Mouse (Mus musculus) small intestine, adult 2 months (tissue): ENCODE measurements around the gene Slc5a1. TPM values are rescaled to one million over a fixed set of nuclear protein-coding genes. Genes with fewer than 3 reads are reported as not detected.
A peak's percentile ranks its signal among the peaks of the same experiment; 100 is the strongest.

Experiments used
- H3K27ac ChIP-seq: fragments of 200-500 bp; 2 replicates; pipeline ENCODE4 v1.5.1; 2012; ENCODE audit warnings: low read depth, low read length, control low read depth, inconsistent platforms; ENCODE audit not compliant: insufficient read depth
- H3K27me3 ChIP-seq: fragments of 200-500 bp; 2 replicates; pipeline ENCODE4 v1.6.1; 2012; ENCODE audit warnings: mild to moderate bottlenecking, moderate library complexity, low read length, inconsistent platforms; ENCODE audit not compliant: control insufficient read depth, insufficient read depth
- H3K36me3 ChIP-seq: fragments of 200-500 bp; 2 replicates; pipeline ENCODE4 v1.6.1; 2012; ENCODE audit warnings: mild to moderate bottlenecking, low read length, control low read depth, inconsistent platforms; ENCODE audit not compliant: control insufficient read depth, insufficient read depth
- H3K4me1 ChIP-seq: fragments of 200-500 bp; 2 replicates; pipeline ENCODE4 v1.6.1; 2012; ENCODE audit warnings: low read length, inconsistent platforms, mixed read lengths; ENCODE audit not compliant: control insufficient read depth, insufficient read depth, insufficient read length
- H3K4me3 ChIP-seq: fragments of 200-500 bp; 2 replicates; pipeline ENCODE4 v1.5.1; 2012; ENCODE audit warnings: low read depth, mild to moderate bottlenecking, control low read depth, inconsistent platforms, low read length, moderate library complexity
- CTCF ChIP-seq: fragments of 200-500 bp; IDR thresholded peaks from 2 replicates; pipeline ENCODE4 v1.5.1; 2012; ENCODE audit warnings: low read depth, mild to moderate bottlenecking, control low read depth, inconsistent platforms, low read length, moderate library complexity, mixed read lengths; ENCODE audit not compliant: insufficient replicate concordance, insufficient read length; ENCODE audit errors: extremely low read depth
- POLR2A ChIP-seq: fragments of 200-500 bp; IDR thresholded peaks from 2 replicates; pipeline ENCODE4 v1.6.1; 2012; ENCODE audit warnings: low read depth, mild to moderate bottlenecking, control low read depth, inconsistent platforms, low read length, moderate library complexity
- WGBS: fragments of 180-500 bp; shearing (Covaris S2); methylation state at CpG from one replicate; pipeline ENCODE4 v1.1.7; 2018; 5-methylcytosine and 5-hydroxymethylcytosine counted together
- polyA plus RNA-seq: library from polyadenylated mRNA; depleted of rRNA; stranded (reverse); fragments of >200 nt; gene quantifications from 2 replicates; pipeline ENCODE4 v1.2.3, GENCODE M21; 2012

The Slc5a1 gene
- polyA plus RNA-seq, 1 experiment, result 626 TPM

GRCm38 (mm10) chr5:33095315-33095714, 8.7 kb upstream of the Slc5a1 start:
- Histone ChIP-seq H3K4me1 (peaks cover 11% of the 10 kb centered on the region; the same call in 1 of the 2 replicates), H3K27me3 (no peaks in the 10 kb centered on the region), H3K27ac (no peak overlapping the region), H3K36me3 (no peaks in the 10 kb centered on the region), H3K4me3 (no peak overlapping the region)
- 81% methylated on average over 4 of the region's 4 CpGs for WGBS
- TF ChIP-seq POLR2A (no peak), CTCF (no peak)

GRCm38 (mm10) chr5:33102369-33103055, 1.5 kb upstream of the Slc5a1 start:
- no peak for TF ChIP-seq CTCF
- TF ChIP-seq POLR2A, result no peak
- Histone ChIP-seq H3K4me1 (peaks cover 6% of the 10 kb centered on the region), H3K36me3 (peaks cover 17% of the 10 kb centered on the region), H3K27ac (no peak overlapping the region), H3K27me3 (no peaks in the 10 kb centered on the region), H3K4me3 (no peak overlapping the region)
- 81% methylated on average over 12 of the region's 12 CpGs for WGBS

DNA sequence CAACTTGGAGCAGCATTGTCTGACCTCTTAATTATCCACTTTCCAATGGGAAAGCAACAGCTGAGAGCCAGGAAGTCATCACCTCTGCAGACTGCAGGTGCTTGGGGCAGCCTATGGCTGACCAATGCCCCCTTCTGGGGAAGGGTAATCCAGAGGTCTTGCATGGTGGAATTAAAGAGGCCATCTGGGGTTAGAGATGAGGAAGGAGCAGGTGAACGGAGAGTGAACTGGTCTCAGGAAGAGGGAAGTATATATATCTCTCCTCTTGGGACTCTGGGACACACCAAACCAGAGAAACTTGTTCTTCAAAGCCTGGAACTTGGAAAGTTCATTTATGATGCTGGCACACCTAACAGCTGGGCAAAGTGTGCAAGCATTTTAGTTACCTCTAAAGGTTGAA, 857 bp downstream of the Slc5a1 start:
- H3K4me1 ChIP-seq, result peaks cover 6% of the 10 kb centered on the region
- no peak for TF ChIP-seq POLR2A
- peak; percentile 18; the same call in 1 of the 2 replicates for TF ChIP-seq CTCF
- peaks cover 32% of the 10 kb centered on the region for H3K36me3 ChIP-seq
- WGBS, result 3% methylated on average over 1 of the region's 1 CpGs
- peak overlapping the region; percentile 75 for H3K4me3 ChIP-seq
- H3K27me3 ChIP-seq, result no peaks in the 10 kb centered on the region
- H3K27ac ChIP-seq, result peak overlapping the region; percentile 98

- Histone ChIP-seq H3K4me1 (peaks cover 6% of the 10 kb centered on the region), H3K36me3 (peaks cover 38% of the 10 kb centered on the region), H3K27me3 (no peaks in the 10 kb centered on the region), H3K27ac (peak overlapping the region; percentile 98), H3K4me3 (peak overlapping the region; percentile 51)
- TF ChIP-seq POLR2A (no peak), CTCF (no peak)
- WGBS, result 16% methylated on average over 6 of the region's 6 CpGs
Measured at GRCm38 (mm10) chr5:33105660-33106059, 1.6 kb downstream of the Slc5a1 start.

DNA sequence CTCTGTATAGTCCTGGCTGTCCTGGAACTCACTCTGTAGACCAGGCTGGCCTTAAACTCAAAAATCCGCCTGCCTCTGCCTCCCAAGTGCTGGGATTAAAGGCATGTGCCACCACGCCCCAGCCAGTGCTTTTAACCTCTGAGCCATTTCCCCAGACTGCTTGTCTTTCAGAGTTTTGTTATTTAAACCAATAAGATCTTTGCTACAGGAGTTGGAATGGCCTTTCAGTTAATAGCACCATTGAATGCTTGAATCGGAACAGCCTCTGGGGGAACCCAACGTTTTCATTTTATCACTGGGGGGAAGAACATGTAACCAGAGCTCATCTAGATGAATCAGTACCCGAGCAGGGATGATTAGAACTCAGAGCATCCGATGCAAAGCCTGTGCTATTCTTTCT, 3.0 kb downstream of the Slc5a1 start:
- whole genome bisulfite sequencing, result 54% methylated on average over 6 of the region's 6 CpGs
- H3K4me1 ChIP-seq, result peaks cover 6% of the 10 kb centered on the region
- TF ChIP-seq CTCF (no peak), POLR2A (no peak)
- H3K36me3 ChIP-seq, result peaks cover 46% of the 10 kb centered on the region
- no peaks in the 10 kb centered on the region for H3K27me3 ChIP-seq
- H3K27ac ChIP-seq, result peak overlapping the region; percentile 95
- peak overlapping the region; percentile 49 for H3K4me3 ChIP-seq

GRCm38 (mm10) chr5:33107778-33108405, 3.9 kb downstream of the Slc5a1 start:
- 33% methylated on average over 14 of the region's 14 CpGs for WGBS
- H3K27me3 ChIP-seq, result no peaks in the 10 kb centered on the region
- H3K36me3 ChIP-seq, result peaks cover 49% of the 10 kb centered on the region
- H3K4me3 ChIP-seq, result peak overlapping the region; percentile 49
- TF ChIP-seq CTCF (no peak), POLR2A (peak; percentile 20; the same call in 1 of the 2 replicates)
- H3K4me1 ChIP-seq, result peaks cover 6% of the 10 kb centered on the region; the same call in 1 of the 2 replicates
- peak overlapping the region; percentile 95 for H3K27ac ChIP-seq

DNA sequence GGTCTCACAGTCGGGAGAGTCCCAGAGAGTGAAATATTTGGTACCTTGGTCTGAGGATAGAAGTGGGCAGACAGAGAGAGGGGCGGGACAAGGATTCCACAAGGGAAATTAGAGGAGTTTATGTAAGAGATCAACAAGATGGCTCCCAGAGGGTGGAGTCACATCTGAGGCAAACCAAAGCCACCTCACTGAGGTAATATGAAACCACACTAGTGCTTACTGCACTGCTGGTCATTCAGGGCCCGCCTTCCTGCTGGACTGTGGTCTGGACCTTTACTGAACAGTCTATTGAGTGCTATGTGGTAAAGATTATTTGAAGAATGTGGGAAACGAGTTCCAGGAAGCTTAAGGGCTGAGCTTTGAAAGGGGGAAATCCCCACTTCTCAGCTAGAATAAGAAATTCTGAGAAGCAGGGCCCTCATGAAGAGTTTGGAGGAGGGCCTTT, 17.9 kb downstream of the Slc5a1 start:
- Histone ChIP-seq H3K36me3 (peaks cover 85% of the 10 kb centered on the region), H3K27ac (no peak overlapping the region), H3K27me3 (no peaks in the 10 kb centered on the region), H3K4me3 (no peak overlapping the region), H3K4me1 (peaks cover 4% of the 10 kb centered on the region; the same call in 1 of the 2 replicates)
- TF ChIP-seq CTCF (no peak), POLR2A (no peak)
- 47% methylated on average over 4 of the region's 4 CpGs for WGBS
